Mouse (Mus musculus) activated CD4-positive, CD25-positive, alpha-beta regulatory T cell, adult 4 months (primary cell): Measurements from ENCODE around the gene BC051665. TPM values are rescaled to one million over a fixed set of nuclear protein-coding genes. Genes with fewer than 3 reads are reported as not detected.

ENCODE experiments used
- ATAC-seq: one replicate; pipeline ENCODE4 v1.8.0; 2017
- polyA plus RNA-seq, 2 experiments: library from polyadenylated mRNA; unstranded; fragments of 100-300 nt; shearing (Covaris generic); gene quantifications; one replicate each; pipeline ENCODE4 v1.2.1; 2017

Gene BC051665
- not detected for polyA plus RNA-seq

DNA sequence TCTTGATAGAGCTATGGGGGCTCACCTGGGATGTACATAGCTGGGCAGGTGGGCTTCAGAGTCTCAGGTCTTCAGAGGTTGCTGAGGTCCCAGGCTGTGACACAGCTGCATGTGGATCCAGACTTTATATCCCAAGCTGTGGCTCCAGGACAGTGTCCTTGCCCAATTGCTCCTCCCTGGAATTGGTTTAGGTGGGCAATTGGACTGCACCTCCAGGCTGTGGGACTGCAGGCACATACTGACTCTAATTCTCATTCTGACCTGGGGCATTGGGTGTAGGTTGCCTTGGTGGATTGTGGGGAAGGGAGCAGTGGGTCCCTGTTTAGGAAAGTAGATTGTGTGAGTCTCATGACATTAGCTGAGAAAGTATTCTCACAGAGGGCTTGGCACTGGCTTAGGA lies at the start of gene BC051665:
BC051665 (minus strand) TSS at position 101 of the 400 bp plus-strand sequence.
- no peak for ATAC-seq

DNA sequence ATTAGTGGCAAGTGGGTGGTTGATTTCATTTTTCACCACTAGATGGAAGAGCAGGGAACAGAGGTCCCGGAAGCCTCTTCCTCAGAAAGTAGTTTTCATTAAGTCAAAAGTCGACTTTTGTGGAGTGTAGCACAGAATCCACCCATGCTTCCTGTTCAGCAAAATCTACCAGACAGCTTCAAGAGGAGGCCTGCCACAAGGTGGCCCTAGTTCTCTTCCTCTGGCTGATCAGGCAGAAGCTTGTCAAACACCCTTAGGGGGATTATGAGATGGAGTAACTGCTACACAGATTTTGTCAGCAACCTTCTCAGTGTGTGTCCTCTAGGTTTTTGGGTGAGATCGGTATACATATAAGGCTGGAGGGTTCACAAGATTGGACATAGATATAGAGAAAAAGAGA lies 39.9 kb upstream of the BC051665 start:
- peak; percentile 84 for ATAC-seq

DNA sequence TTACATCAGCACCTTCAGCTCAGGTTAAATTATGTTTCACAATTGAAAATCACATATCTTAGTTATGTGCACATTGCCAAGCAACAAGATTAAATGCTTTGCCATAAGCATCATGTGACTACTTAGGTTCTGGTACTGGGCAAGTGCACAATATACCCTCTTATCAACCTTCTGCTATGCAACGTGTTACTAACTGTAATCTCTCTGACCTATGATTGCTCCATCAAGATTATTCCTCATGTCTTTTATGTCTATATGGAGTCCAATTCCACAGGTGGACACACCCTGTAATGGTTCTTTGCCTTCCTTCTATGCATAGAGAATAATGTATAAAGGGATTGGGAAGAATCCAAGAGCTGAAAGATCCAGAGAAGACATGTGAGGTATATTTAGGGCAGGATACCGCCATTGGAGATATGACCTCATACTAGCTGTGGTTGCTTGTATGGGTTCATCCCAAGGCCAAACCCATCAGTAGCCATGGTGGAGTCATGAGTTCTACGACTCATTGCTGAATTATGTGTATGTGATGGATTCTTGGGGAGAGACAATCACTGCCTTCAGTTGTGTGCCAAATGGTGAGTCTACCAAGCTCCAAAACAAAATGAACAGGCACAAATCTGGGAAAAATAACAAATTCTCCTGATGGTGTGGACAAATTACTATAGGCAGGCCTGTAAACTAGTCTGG lies 34.5 kb upstream of the BC051665 start:
- no peak for ATAC-seq

DNA sequence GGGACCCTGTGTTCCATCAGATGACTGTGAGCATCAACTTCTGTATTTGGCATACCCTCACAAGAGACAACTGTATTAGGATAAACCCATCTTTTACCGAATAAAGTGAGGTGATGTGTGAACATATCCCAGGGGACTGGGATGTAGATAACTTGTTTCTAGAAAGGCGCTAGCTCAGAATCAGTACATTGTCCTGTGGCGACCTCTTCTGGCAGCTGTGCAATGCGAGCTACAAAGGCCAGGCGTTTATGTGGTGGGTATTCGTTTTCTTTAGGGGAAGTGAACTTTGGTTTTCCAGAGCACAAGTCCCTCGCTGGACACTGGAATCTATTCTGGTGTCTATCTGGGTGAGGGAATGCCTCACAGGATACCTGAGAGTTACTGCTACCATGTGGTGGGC lies 33.3 kb upstream of the BC051665 start:
- ATAC-seq = no peak

DNA sequence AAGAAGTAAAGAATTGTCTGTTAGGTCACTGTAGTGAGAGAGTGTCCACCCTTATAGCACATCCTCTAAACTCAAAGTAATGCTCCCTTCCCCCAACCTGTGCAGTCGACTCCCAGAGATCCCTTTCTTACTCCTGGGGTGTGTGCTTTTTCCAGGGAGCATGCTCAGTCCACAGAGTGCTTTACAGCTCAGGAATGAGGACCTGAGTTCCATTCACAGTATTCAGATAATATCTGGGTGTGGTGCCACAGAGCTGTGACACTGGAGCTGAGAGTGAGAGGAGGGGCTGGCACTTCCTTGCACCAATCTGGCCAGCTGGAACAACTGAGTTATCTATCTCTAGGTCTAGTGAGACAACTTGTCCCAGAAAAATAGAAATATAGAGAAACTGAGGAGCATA lies 27.6 kb upstream of the BC051665 start:
- ATAC-seq = no peak

DNA sequence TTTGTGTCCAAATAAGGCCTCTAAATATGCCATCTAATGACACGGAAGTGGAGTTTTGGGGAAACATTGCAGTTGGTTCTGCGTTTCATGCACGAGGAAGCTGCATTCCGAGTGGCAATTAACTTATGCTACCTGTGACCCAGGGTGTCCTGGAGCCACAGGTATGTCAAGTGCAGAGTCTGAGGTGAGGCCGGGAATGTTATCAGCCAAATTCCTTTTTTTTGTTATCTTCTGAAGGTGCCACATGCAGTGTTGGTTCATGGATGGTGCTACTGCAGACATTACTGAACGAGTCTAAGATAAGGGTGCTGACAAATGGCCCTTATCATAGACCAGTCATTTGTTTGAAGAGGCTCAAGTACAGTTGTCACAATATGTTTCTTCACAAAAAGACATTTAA lies 26.6 kb upstream of the BC051665 start:
- ATAC-seq = no peak

DNA sequence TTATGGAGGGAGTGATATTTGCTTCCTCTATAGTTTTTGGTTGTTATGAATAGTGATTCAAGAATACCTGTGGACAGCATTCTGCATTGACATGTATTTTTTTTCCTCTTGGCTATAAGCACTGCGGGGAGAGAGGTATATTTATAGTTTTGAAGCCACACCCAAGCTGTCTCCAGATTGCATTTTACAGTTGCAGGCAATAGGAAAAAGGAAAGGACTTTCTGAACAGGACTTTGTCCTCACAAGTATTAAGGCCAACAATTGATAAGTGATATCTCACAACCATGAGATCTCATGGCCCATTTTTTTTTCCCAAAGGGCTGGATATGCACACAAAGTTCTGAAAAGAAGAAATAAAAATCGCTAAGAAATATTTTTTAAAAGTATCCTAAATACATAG lies 23.5 kb upstream of the BC051665 start:
- no peak for ATAC-seq

DNA sequence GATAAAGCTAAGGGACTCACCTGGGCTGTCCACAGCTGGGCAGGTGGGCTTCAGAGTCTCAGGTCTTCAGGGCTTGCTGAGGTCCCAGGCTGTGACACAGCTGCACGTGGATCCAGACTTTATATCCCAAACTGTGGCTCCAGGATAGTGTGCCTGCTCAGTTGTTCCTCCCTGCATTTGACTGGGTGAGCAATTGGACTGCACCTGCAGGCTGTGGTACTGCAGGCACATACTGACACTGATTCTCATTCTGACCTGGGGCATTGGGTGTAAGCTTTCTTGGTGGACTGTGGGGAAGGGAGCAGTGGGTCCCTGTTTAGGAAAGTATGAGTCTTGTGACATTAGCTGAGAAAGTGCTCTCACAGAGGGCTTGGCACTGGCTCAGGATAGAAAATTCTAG lies 16.6 kb upstream of the BC051665 start, which contains the start of gene Ctsll3:
Ctsll3 (minus strand) TSS at position 101 of the 400 bp plus-strand sequence.
- no peak for ATAC-seq

DNA sequence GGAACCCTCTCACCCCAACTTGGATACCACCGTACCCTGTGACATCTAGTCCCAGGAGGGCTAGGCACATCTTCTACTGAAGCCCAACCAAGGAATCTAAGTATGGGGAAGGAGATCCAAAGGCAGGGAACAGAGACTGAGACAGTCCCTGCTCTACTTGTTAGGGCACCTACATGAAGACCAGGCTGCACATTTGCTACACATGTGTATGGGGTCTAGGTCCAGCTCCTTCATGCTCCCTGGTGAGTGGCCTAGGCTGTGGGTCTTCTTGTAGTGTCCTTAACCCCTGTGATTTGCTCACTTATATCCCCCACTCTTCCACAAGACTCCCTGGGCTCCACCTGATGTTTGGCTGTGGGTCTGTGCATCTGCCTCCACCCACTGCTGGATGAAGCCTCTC lies 3.3 kb upstream of the BC051665 start:
- no peak for ATAC-seq

DNA sequence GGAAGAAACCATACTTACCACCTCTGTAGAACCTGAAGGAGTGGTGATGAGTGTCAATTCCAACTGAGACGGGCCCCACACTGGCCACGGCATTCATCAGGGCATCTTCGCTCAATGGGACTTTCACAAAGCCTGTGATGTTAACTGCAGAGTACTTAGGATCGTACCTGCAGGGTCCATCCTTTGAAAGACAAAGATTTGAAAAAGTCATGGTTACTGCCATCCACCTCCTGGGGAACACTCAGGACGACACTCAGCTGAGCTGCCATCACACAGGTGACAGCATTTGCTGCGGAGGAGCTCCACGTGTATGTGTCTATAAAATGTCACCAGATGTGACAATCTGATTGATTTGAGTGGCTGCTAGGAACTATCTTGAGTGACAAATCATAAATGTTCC lies 2.9 kb downstream of the BC051665 start:
- no peak for ATAC-seq

DNA sequence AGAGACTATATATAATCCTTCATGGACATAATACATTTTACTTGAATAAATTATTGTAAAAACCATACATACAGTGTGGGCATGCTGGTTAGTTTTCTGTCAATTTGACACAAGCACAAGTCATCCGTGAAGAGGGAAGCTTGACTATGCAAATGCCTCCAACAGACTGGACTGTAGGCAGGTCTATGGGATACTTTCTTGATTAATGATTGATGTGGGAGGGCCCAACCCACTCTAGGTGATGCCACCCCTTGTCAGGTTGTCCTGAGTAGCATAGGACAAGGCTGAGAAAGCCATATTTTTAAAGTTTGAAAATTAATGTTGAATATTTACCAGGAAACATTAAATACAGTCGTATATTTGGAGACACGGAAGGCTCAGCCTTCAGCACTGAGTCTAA lies 5.6 kb downstream of the BC051665 start:
- ATAC-seq = no peak

DNA sequence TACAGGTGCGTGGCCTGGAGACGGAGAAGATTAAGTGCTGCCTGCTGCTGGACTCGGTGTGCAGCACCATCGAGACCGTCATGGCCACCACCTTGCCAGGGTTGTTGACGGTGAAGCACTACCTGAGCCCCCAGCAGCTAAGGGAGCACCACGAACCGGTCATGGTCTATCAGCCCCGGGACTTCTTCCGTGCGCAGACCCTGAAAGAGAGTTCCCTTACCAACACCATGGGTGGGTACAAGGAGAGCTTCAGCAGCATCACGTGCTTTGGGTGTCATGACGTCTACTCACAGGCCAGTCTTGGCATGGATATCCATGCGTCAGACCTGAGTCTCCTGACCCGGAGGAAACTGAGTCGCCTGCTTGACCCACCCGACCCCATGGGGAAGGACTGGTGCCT lies 25.0 kb downstream of the BC051665 start:
- no peak for ATAC-seq

DNA sequence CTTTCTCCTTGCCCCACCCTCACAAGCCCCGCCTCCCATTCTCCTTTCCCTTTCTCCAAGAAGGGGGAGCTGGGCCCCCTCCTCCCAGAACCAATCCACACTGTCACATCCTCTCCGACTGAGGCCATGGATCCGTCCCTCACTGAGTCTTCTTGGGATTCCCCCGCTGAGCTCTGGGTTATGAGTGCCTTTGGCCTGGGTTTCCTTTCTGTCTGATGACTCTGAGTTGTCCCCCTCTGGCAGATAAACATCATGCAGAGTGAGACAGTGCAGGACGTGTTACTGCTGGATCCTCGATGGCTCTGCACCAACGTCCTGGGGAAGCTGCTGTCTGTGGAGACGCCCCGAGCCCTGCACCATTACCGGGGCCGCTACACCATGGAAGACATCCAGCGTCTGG lies 25.8 kb downstream of the BC051665 start:
- no peak for ATAC-seq

DNA sequence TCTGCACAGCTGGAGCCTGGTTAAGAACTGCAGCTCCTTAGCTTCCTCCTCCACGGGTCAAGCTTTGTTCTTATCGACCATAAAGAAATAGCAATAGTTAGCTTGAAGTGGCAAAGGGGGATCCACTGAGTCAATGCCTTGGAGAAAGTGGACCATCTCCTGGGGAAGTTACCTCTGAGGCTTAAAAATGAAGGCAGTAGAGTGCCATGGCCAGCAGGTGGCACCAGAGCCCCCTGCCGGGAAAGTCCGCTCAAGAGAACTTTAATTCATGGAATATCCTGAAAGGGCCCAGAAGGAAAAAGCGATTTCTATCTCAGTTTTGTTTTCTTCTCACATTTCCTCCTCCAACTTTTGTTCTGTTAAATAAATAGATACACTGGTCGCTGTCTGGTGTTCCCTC lies 27.0 kb downstream of the BC051665 start:
- ATAC-seq = peak; percentile 40

DNA sequence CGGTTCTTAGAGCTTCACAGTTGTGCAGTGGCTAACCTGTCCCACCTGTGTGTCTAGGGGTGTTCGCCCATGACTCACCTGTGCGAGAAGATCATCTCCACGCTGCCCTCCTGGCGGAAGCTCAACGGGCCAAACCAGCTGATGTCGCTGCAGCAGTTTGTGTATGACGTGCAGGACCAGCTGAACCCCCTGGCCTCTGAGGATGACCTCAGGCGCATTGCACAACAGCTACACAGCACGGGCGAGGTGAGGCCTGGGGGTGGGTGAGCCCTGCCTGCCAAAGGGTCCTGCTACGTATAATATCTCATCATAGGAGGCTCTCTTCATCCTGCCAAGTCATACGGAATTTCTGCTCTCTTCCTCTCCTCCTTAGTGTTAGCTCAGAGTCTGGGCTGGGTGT lies 28.9 kb downstream of the BC051665 start:
- ATAC-seq = no peak

DNA sequence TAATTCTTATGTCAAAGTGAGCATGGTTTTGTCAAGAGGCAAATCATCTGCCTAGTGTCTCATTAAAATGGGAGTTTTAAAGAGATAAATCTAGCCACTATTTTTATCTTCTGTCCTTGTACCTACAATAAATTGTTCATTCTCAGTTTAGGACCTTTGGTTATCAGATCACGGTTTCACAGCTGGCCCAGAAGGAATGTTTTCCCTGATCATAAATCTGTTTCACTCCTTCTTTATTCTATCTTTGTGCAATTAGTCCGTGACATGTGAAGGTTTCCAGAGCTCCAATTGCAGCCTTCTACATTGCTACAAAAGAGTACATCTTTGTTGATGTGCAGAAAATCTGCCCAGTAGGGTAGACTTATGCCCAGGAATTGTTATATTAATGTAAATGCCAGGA lies 30.9 kb downstream of the BC051665 start:
- ATAC-seq = no peak

DNA sequence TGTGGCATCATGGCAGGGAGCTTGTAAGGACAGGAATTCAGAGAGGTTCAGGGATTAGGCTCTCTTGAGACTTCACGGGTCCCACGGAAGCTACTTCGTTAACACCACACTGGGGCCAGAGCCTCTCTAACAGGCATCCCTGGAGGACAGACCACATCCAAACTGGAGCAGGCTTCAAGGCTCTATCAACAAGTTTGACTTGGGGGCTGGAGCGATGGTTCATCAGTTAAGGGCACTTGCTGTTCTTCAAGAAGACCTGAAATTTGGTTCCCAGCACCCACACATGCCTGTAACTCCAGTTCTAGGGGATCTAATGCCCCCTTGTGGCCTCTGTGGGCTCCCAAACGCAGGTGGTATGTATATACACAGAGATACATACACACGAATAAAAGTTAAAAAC lies 32.9 kb downstream of the BC051665 start:
- no peak for ATAC-seq

DNA sequence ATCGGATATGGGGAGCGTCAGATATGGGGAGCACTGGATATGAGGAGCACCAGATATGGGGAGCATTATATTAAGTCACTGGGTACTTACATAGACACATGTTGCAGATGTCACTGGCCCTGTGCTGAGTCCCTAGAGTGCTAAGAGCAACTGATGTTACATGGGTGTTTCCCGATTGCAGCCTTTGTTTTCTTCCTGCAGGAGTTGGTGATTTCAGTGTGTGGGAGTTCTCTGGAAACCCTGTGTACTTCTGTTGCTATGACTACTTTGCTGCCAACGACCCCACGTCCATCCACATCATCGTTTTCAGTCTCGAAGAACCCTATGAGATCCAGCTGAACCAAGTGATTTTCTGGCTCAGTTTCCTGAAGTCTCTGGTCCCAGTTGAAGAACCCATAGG lies 35.2 kb downstream of the BC051665 start:
- ATAC-seq = no peak

DNA sequence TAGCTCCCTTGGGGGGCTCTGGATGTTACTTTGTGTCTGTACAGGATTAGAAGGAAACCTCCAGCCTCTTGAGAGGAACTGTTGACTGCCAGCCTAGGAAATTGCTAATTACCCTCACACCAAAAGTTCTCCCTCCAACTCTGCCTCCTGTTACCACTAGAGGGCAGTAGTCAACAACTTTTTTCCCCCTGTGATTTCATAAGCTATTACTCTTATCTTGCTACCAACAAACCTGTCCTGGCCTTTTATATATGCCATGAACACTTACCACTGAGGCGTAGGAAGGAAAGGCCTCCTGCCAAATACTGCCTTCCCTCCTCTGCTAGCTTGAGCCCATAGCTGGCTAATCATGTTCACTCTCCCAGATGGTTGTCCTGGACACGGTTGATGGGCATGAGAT lies 37.6 kb downstream of the BC051665 start:
- ATAC-seq = peak; percentile 33

DNA sequence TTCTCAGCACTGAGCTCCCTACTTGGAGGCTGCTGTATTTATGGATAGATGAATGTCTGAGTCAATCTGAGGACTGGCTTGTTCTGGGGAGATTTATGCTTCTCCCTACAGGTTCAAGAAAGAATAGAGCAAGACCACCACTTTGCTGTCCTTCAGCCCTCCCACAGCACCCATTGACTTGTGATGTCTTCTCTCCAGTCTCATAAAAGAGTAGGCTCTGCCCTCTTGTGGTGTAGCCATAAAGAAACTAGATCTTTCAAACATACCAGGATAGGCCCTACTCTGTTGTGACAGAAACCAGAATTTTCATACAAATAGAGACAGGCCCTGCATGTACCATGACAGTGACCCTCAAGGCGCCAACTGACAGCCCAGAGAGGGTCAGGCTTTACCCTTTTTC lies 39.0 kb downstream of the BC051665 start:
- ATAC-seq = no peak

DNA sequence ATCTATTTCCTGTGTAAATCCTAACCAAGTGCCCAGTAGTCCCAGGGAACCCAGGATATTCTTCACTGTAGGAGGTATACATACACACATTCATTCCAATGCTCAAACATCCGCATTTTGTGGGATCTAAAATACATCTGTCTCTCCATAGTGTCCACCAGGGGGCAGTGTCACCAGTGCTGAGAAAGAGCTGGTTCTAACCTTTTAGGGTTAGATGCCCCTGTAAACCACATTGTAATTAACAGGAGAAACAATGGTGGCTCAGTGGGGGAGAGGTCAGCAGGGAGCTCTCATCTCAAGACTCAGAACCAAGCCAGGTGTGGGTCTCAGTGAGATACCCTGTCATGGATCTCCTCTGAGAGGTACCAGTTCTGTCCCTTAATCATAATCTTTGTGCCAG lies 39.9 kb downstream of the BC051665 start:
- ATAC-seq = no peak

DNA sequence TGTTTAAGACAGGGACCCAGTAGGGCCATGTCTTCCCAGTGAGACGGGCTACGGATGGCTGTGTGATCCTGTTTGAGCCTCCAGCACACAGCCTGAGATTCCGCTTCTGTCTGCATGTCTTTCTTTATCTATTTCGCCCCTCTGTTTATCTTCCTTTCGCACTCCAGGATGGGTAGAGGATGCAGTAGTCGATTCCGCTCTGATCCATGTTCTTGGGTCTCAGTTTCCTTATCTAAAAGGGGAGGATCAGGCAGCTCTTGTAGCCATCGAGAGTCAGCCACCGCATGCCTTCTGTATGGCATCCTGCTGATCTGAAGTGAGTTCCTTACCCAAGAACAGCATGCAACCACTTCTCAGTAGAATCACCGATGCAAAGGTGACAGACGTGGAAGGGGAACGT lies 40.8 kb downstream of the BC051665 start:
- ATAC-seq = no peak

DNA sequence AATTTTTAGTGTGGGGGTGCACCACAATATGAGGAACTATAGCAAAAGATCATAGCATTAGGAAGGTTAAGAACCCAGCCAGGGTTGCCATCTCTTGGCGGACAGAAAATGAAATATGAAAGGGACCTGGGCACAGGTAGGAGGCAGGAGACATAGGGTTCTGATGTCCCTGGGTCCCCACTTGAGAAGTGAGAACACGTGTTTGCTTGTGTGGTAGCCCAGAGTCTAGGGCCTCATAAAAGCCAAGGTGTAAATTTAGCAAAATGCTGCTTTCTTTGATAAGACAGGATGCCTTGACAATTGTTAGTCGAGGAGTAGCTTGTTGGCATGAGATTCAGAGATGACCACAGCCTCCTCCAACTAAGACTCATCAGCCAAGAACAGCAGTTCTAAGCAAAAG lies 41.4 kb downstream of the BC051665 start:
- ATAC-seq = no peak

DNA sequence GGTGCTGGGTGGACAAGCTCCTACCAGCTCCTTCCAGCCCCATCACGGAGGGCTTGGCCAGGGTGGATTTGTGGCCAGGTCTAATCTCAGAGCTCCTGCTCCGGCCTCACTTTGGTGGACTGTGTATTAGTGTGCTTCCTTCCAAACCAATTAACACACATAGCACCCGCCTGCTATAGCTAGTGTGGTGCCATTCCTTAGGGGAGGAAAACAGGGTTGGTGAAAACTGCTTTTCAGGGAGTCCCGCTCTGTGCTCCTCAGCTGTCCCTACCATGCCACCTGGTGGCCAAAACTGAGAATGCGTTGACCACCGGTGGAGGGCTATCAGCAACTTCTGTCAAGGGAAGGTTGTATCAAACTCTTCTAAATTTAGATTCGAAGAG lies 42.1 kb downstream of the BC051665 start:
- ATAC-seq = peak; percentile 62

DNA sequence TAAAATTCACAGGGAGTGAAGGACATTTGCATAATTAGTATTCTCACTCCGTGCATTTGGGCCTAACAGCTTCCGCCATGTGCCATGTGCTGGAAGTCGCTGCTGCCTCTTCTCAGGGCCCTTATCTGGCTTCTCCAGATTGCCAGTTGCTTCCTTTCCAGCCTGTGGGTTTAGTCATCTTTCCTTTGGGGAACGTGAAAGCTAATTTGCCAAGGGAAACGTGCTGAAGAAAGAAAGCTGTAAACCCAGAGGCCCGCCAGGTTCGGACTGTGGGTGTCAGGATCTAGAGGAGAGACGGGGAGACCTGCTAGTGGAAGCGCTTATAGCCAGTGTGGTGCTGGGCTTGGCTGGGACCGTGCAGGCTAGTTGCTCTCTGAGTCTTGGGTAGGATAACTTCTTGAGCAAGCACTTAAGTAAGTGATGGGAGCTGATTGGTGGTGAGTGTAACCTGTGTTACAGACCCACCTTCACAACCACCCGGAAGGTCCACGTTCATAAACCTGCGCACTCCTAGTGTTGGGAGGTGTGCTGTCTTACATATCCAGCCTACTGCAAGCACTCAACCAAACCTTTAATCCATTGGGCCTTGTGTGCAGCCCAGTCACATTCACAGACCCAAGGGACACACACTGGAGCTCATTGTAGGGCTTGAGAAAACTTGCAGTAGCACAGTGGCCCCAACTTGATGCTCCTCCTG lies 42.6 kb downstream of the BC051665 start:
- no peak for ATAC-seq
